Mouse (Mus musculus): ENCODE data around the gene Shb. TPM values are rescaled to one million over a fixed set of nuclear protein-coding genes. Genes with fewer than 3 reads are reported as not detected.

The Shb gene
- total RNA-seq (2012; rRNA removed) (5.9 and 8.6 TPM in 2 replicates), total RNA-seq (2014; rRNA removed) (7.6 and 7.7 TPM in 2 replicates), polyA plus RNA-seq (2012; ENCODE audit: insufficient read length, low read depth) (15.5 and 18.4 TPM in 2 replicates)

DNA sequence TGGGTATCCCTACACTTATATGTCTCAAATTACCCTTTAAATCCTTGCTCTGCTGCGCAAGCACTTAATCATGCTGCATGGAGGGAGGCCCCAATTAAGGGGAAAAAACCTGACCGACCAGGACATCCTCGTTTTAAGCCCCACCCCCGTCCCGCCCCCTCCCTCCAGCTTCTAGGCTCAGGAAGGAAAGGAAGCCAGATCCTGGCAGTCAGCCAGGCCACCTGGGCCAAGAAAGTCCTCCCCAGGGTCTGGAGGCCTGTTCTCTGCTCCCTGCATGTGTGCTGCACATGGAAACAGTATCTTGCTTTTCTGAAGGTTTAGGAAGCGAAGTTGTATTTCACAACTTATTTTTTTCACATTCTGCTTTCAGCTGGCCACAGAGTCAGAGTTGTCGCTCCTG lies at the start of gene Shb:
Gene Shb (minus strand): TSS at position 96 of the 400 bp plus-strand sequence.
- no peaks in the 10 kb centered on the region for H3K79me2 ChIP-seq (replicated peaks; ENCODE audit: control insufficient read depth, extremely low read depth, insufficient read depth, poor library complexity, severe bottlenecking)
- peak within 1 kb of the TSS; percentile 94; the same call in 1 of the 2 replicates for H3K27ac ChIP-seq (ENCODE audit: insufficient read depth, low read depth)
- in situ Hi-C loops (cut with MboI; ENCODE audit: low pct_ligation_motif_present, low pct_unique_long_range_greater_than_20kb, low sequenced_read_pairs) (loop anchor here (10.0 kb wide), 1 partner anchor 232 kb away; no protein-coding TSS in a partner anchor), dilution Hi-C loops (cut with MboI; ENCODE audit: extremely low pct_ligation_motif_present, extremely low pct_unique_long_range_greater_than_20kb, low sequenced_read_pairs) (no loop called here)
- H3K9ac ChIP-seq (ENCODE audit: insufficient read depth, low read depth), result peak within 1 kb of the TSS; percentile 75
- H3K9me3 ChIP-seq (replicated peaks; ENCODE audit: low read length), result no peaks in the 10 kb centered on the region
- peak within 1 kb of the TSS; percentile 56 to 80 (median 58) for H3K4me3 ChIP-seq (replicated peaks in 1 of 3; ENCODE audit: low read depth in 2 of 3, low read length in 2 of 3, poor library complexity in 1 of 3)
- no peaks in the 10 kb centered on the region for H3K27me3 ChIP-seq (replicated peaks)
- peak within 1 kb of the TSS; percentile 96 for H3K4me2 ChIP-seq (ENCODE audit: insufficient read depth, low read depth, poor library complexity, severe bottlenecking)
- H3K36me3 ChIP-seq (replicated peaks in 1 of 2; ENCODE audit: control insufficient read depth in 1 of 2, insufficient read depth in 1 of 2, low read length in 1 of 2), result peaks cover 0 to 2% of the 10 kb centered on the region in 2 experiments
- 0 out of 2 replicates have a peak, but pooled peaks have one; percentile 24 for TF ChIP-seq SIN3A (IDR thresholded peaks at IDR 0.05; ENCODE audit: low read length)
- TF ChIP-seq POLR2A (IDR thresholded peaks at IDR 0.05; ENCODE audit: low read depth, low read length), result peak; percentile 52; the same call in 1 of the 2 replicates
- TF ChIP-seq MAZ (IDR thresholded peaks at IDR 0.05; ENCODE audit: low read depth, low read length), result 0 out of 2 replicates have a peak, but pooled peaks have one; percentile 16
- no peak for TF ChIP-seq TBP (conservative IDR thresholded peaks at IDR 0.05; ENCODE audit: low read depth, low read length)
- peak; percentile 25; the same call in 1 of the 2 replicates for TF ChIP-seq ETS1 (conservative IDR thresholded peaks at IDR 0.05; ENCODE audit: low read depth, low read length)
- no peak for TF ChIP-seq SMC3 (IDR thresholded peaks at IDR 0.05; ENCODE audit: low read depth, low read length)
- TF ChIP-seq HCFC1 (IDR thresholded peaks at IDR 0.05; ENCODE audit: low read depth, low read length), result no peak
- TF ChIP-seq NRF1 (IDR thresholded peaks at IDR 0.05; ENCODE audit: low read depth, low read length), result 0 out of 2 replicates have a peak, but pooled peaks have one; percentile 26
- no peak for TF ChIP-seq GABPA (IDR thresholded peaks at IDR 0.05; ENCODE audit: insufficient replicate concordance, low read depth, low read length)
- TF ChIP-seq ELF1 (IDR thresholded peaks at IDR 0.05; ENCODE audit: low read depth, low read length), result peak; percentile 50; the same call in 1 of the 2 replicates
- peak; percentile 33; the same call in 1 of the 2 replicates for TF ChIP-seq TCF12 (IDR thresholded peaks at IDR 0.05; ENCODE audit: low read depth, low read length)
- peak; percentile 76 for DNase-seq (ENCODE audit: extremely low read depth)
- H3K4me1 ChIP-seq (ENCODE audit: control insufficient read depth in 1 of 2, insufficient read depth in 2 of 2), result peaks cover 8 to 25% of the 10 kb centered on the region in 2 experiments

- no peak for TF ChIP-seq RAD21 (IDR thresholded peaks at IDR 0.05; ENCODE audit: low read depth, low read length)
- TF ChIP-seq ZC3H11A (IDR thresholded peaks at IDR 0.05; ENCODE audit: low read depth, low read length), result no peak
- no peak for TF ChIP-seq E2F4 (IDR thresholded peaks at IDR 0.05; ENCODE audit: insufficient replicate concordance, low read depth, low read length)
- TF ChIP-seq IRF4 (IDR thresholded peaks at IDR 0.05; ENCODE audit: low read depth, low read length), result no peak
- TF ChIP-seq POLR2AphosphoS2 (IDR thresholded peaks at IDR 0.05; ENCODE audit: low read depth, low read length), result no peak
- TF ChIP-seq MAZ (IDR thresholded peaks at IDR 0.05; ENCODE audit: low read depth, low read length), result no peak
- TF ChIP-seq SMC3 (IDR thresholded peaks at IDR 0.05; ENCODE audit: low read depth, low read length), result no peak
- no peak for TF ChIP-seq NELFE (IDR thresholded peaks at IDR 0.05; ENCODE audit: low read depth, low read length)
- no peak for TF ChIP-seq CHD2 (IDR thresholded peaks at IDR 0.05; ENCODE audit: low read length)
- TF ChIP-seq TCF12 (IDR thresholded peaks at IDR 0.05; ENCODE audit: low read depth, low read length), result no peak
- no peak for TF ChIP-seq BHLHE40 (IDR thresholded peaks at IDR 0.05; ENCODE audit: low read depth, low read length)
- no peak for TF ChIP-seq MAFK (IDR thresholded peaks at IDR 0.05; ENCODE audit: insufficient replicate concordance, low read length)
- no peak for TF ChIP-seq SIN3A (IDR thresholded peaks at IDR 0.05; ENCODE audit: low read length)
- TF ChIP-seq ZMIZ1 (IDR thresholded peaks at IDR 0.05; ENCODE audit: low read depth, low read length), result no peak
- TF ChIP-seq JUND (conservative IDR thresholded peaks at IDR 0.05; ENCODE audit: low read depth, low read length), result no peak
- no peak for TF ChIP-seq ETS1 (conservative IDR thresholded peaks at IDR 0.05; ENCODE audit: low read depth, low read length)
- no peak for TF ChIP-seq MEF2A (IDR thresholded peaks at IDR 0.05; ENCODE audit: borderline replicate concordance, low read depth, low read length)
- TF ChIP-seq USF2 (conservative IDR thresholded peaks at IDR 0.05; ENCODE audit: low read depth, low read length), result no peak
- no peak for TF ChIP-seq MYC (IDR thresholded peaks at IDR 0.05; ENCODE audit: low read depth, low read length)
- no peaks in the 10 kb centered on the region for H3K27me3 ChIP-seq (replicated peaks)
- H3K36me3 ChIP-seq (replicated peaks in 1 of 2; ENCODE audit: control insufficient read depth in 1 of 2, insufficient read depth in 1 of 2, low read length in 1 of 2), result no peaks in the 10 kb centered on the region
- no peaks in the 10 kb centered on the region for H3K79me2 ChIP-seq (replicated peaks; ENCODE audit: control insufficient read depth, extremely low read depth, insufficient read depth, poor library complexity, severe bottlenecking)
- H3K4me2 ChIP-seq (ENCODE audit: insufficient read depth, low read depth, poor library complexity, severe bottlenecking), result no peak overlapping the region
- no peak overlapping the region for H3K4me3 ChIP-seq (replicated peaks in 1 of 3; ENCODE audit: low read depth in 2 of 3, low read length in 2 of 3, poor library complexity in 1 of 3)
- peaks cover 0 to 13% of the 10 kb centered on the region in 2 experiments; a peak in 2 of 4 replicates for H3K4me1 ChIP-seq (ENCODE audit: control insufficient read depth in 1 of 2, insufficient read depth in 2 of 2)
- no peak for DNase-seq (ENCODE audit: extremely low read depth)
- H3K9me3 ChIP-seq (replicated peaks; ENCODE audit: low read length), result no peaks in the 10 kb centered on the region
- in situ Hi-C loops (cut with MboI; ENCODE audit: low pct_ligation_motif_present, low pct_unique_long_range_greater_than_20kb, low sequenced_read_pairs) (no loop called here), dilution Hi-C loops (cut with MboI; ENCODE audit: extremely low pct_ligation_motif_present, extremely low pct_unique_long_range_greater_than_20kb, low sequenced_read_pairs) (no loop called here)
- no peak overlapping the region for H3K9ac ChIP-seq (ENCODE audit: insufficient read depth, low read depth)
- H3K27ac ChIP-seq (ENCODE audit: insufficient read depth, low read depth), result no peak overlapping the region
Measured at GRCm38 (mm10) chr4:45581095-45581494, 48.8 kb upstream of the Shb start.

All from CH12.LX (cell line).